Mouse (Mus musculus): ENCODE results near the gene Fzd4. TPM values are rescaled to one million over a fixed set of nuclear protein-coding genes. Genes with fewer than 3 reads are reported as not detected.

Gene Fzd4
- 9.2 and 9.7 TPM in 2 replicates for polyA plus RNA-seq (2016; fragmentation: Nextera tagmentation; extraction: Ambion mirVana)

DNA sequence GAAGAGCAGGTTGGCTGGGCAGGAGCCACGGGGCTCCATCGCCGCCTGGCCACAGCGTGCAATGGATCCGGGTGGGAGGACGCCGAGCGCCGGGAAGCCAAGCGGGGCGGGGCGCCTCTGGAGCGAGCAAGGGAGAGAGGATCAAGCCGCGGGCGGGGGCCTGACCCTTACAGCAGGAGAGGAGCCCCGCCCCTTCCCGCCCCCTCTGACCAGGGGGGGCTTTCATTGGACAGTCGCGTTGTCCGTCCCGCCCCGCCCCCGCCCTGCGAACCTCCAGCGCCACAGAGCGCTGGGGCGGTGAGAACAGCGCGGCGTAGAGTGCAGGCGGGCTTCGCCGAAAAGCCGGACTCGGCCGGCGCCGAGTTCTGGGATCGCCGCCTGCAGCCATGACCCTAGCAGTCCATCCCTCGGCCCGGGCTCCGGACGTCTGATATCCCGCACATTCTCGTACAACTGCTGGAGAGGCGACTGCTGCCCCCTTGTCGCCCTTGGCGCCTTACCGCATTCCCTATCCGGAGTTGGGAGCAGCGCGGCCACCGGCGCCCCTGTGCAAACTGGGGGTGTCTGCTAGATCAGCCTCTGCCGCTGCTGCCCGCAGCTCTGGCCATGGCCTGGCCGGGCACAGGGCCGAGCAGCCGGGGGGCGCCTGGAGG lies at the start of gene Fzd4, which contains the start of gene Tmem135:
TSS of gene Fzd4 (plus strand) at position 275 of the 653 bp plus-strand sequence.
TSS of gene Tmem135 (minus strand) at position 142 of the 653 bp plus-strand sequence.
- whole genome bisulfite sequencing, result under 1% methylated on average over 61 of the region's 62 CpGs

DNA sequence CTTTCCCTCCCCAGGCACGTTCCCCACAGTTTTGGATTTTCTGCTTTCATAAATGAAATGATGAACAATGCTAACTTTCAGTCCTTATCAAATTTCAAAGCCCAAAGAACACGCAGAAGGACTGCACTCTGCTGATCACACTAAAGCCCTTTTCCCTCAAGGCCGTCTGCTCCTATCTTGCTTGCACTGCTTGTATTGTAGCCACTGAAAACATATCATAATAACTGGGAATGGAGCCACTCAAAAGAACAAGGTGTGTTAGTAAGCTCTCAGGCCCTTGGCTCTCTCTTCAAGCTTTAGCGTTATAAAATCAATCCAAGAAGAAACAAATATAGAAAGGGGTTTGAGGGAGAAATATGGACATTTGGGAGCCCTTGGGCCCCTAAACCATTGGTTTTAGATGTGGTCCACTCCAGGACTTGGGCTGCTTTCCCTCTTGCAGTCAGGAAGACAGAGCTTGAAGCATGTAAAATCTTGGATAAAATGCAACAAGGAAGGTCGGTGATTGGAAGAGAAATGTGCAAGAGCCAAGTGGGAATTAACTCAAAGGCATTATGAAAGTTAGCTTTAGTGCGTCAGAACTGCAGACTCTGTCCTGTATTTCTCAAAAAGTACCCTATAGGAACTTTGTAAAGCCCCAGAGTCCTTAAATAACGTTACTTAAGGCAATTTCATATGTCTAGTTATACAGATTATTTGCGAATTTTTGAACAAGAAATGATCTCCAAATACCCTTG lies 48.5 kb upstream of the Fzd4 start:
- Histone ChIP-seq H3K36me3 (no peaks in the 10 kb centered on the region), H3K27ac (no peak overlapping the region), H3K27me3 (ENCODE audit: insufficient read depth, poor library complexity, severe bottlenecking) (no peaks in the 10 kb centered on the region), H3K4me3 (no peak overlapping the region), H3K4me1 (no peaks in the 10 kb centered on the region), H3K9me3 (no peaks in the 10 kb centered on the region)
- 74% methylated on average over 8 of the region's 8 CpGs for WGBS
- DNase-seq (ENCODE audit: low spot score), result no peak

More for the DNA sequence above, at the start of gene Fzd4, which contains the start of gene Tmem135:
- Histone ChIP-seq H3K27me3 (ENCODE audit: insufficient read depth, poor library complexity, severe bottlenecking) (no peaks in the 10 kb centered on the region), H3K4me1 (peaks cover 26% of the 10 kb centered on the region), H3K27ac (peak within 1 kb of the TSS; percentile 94), H3K36me3 (peaks cover 16% of the 10 kb centered on the region), H3K9me3 (no peaks in the 10 kb centered on the region), H3K4me3 (peak within 1 kb of the TSS; percentile 93)
- DNase-seq (ENCODE audit: low spot score), result peak; percentile 98

DNA sequence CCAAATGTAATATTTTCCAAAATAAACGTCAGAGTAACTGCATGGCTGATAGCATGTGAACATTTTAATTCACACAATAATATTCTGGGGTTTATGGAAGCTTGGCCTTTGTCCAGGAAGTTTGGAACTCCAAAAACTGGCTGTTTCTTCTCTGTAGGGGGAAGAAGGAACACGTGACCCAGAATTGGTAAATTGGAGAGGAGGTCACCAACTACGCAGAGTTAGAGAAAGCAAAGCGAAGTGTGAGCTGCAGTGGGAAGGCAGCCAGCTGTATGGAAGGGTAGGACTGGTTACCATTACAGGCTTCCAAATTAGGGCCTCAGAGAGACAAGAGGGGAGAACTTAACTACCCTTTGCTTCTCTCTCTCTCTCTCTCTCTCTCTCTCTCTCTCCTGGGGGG lies 47.8 kb upstream of the Fzd4 start:
- H3K4me1 ChIP-seq, result no peaks in the 10 kb centered on the region
- H3K27me3 ChIP-seq (ENCODE audit: insufficient read depth, poor library complexity, severe bottlenecking), result no peaks in the 10 kb centered on the region
- H3K36me3 ChIP-seq, result no peaks in the 10 kb centered on the region
- 82% methylated on average over 4 of the region's 4 CpGs for WGBS
- no peak for DNase-seq (ENCODE audit: low spot score)
- H3K9me3 ChIP-seq, result no peaks in the 10 kb centered on the region
- H3K27ac ChIP-seq, result no peak overlapping the region
- H3K4me3 ChIP-seq, result no peak overlapping the region

DNA sequence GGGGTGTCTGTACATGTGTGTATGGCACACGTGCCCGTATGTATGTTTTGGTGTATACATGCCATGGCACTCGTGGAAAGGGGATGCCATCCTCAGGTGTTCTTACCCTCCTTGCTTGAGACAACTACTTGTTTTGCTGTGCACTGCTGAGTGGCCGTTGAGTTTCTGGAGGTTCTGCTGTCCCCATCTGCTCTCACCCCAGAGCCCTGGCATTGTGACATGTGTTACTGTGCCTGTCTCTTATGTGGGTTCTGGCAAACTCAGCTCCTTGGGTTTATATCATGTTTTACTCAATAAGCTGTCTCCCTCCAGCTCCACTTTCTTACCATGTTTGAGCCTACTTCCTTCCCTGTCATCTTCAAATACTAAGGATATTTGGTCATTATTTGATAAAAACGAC lies 40.2 kb upstream of the Fzd4 start:
- no peak for DNase-seq (ENCODE audit: low spot score)
- WGBS, result 79% methylated on average over 5 of the region's 5 CpGs

DNA sequence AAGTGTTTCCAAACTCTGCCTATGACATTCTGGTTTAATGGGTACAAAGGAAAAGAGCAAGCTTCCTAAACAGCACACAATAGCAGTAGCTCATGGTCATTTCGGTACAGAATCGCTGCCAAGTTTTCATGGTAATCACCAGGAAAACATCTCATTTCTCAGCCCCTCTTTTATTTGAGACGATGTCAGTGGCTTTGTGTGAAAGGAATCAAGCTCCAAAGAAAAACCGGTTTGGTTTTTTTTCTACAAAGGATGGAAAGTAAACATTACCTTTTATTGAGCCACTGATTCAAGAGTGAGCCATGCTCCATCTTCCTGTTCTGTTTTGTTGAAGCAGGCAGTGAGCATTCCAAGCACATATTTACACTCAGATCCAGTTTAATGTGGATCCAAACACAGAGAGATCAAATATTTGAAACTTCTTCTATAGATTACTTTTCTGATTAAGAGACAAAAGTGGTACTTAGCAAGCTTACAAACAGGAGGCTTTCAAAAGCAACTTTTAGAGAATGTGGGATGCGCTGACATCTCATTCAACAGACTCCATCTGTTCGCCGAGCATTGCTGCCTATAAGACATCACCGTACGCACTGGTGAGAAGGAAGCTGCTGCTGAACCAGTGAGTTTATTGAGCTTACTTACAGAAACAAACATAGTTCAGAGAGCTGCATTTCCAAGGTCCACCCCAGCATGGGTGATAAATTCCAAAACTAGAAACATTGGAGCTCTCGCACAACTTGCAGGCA lies 38.8 kb upstream of the Fzd4 start:
- Histone ChIP-seq H3K27ac (peak overlapping the region; percentile 62), H3K9me3 (no peaks in the 10 kb centered on the region), H3K4me3 (no peak overlapping the region), H3K36me3 (no peaks in the 10 kb centered on the region), H3K27me3 (ENCODE audit: insufficient read depth, poor library complexity, severe bottlenecking) (no peaks in the 10 kb centered on the region), H3K4me1 (peaks cover 24% of the 10 kb centered on the region)
- 88% methylated on average over 10 of the region's 10 CpGs for WGBS
- DNase-seq (ENCODE audit: low spot score), result no peak

More for the DNA sequence above, 40.2 kb upstream of the Fzd4 start:
- Histone ChIP-seq H3K27me3 (ENCODE audit: insufficient read depth, poor library complexity, severe bottlenecking) (no peaks in the 10 kb centered on the region), H3K4me3 (no peak overlapping the region), H3K27ac (no peak overlapping the region), H3K4me1 (peaks cover 19% of the 10 kb centered on the region), H3K9me3 (no peaks in the 10 kb centered on the region), H3K36me3 (no peaks in the 10 kb centered on the region)

DNA sequence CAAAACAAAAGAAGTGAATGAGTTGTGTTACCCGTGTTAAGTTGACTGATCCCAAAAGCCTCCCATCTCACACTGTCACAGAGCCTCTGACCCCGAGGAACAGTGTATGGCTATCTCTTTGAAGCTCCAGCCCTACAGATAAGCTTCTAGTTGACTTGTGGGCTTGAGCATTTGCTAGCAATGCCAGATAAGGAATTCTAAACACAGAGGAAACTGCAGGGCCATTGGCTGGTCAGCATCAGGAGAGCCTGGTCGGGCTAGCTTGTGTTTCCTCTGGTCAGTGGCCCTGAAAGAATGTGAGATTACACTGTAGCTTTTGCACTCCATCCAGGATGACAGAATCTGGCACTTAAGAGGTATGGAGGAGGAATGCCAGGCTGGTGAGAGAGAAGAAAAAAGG lies 36.5 kb upstream of the Fzd4 start:
- Histone ChIP-seq H3K4me1 (peaks cover 40% of the 10 kb centered on the region), H3K27ac (peak overlapping the region; percentile 83), H3K4me3 (peak overlapping the region; percentile 24; the same call in 1 of the 2 replicates), H3K36me3 (no peaks in the 10 kb centered on the region), H3K9me3 (no peaks in the 10 kb centered on the region), H3K27me3 (ENCODE audit: insufficient read depth, poor library complexity, severe bottlenecking) (no peaks in the 10 kb centered on the region)
- peak; percentile 92 for DNase-seq (ENCODE audit: low spot score)
- WGBS, result 5% methylated on average over 3 of the region's 3 CpGs

DNA sequence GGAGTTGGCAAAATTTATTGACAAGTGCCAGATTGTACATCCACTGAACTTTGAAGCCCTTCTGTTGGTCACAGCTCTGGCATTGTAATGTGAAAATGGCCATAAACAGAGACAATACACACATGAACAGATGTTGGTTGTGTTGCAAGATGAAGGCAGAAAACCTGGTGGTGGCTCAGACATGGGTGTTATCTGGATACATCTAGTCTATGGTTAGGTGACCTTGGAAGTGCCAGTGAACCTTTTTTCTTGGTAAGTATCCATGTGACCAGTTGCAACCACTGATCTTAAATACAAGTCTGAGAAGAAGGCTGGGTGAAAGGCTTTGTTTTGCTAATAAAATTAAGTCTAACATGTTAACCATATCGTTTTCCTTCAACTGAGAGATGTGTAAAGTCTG lies 34.1 kb upstream of the Fzd4 start:
- H3K9me3 ChIP-seq, result no peaks in the 10 kb centered on the region
- DNase-seq (ENCODE audit: low spot score), result no peak
- no peaks in the 10 kb centered on the region for H3K36me3 ChIP-seq
- peaks cover 40% of the 10 kb centered on the region for H3K4me1 ChIP-seq
- H3K4me3 ChIP-seq, result no peak overlapping the region
- no peak overlapping the region; the same call in 1 of the 2 replicates for H3K27ac ChIP-seq
- WGBS, result 82% methylated on average over 1 of the region's 1 CpGs
- H3K27me3 ChIP-seq (ENCODE audit: insufficient read depth, poor library complexity, severe bottlenecking), result no peaks in the 10 kb centered on the region

DNA sequence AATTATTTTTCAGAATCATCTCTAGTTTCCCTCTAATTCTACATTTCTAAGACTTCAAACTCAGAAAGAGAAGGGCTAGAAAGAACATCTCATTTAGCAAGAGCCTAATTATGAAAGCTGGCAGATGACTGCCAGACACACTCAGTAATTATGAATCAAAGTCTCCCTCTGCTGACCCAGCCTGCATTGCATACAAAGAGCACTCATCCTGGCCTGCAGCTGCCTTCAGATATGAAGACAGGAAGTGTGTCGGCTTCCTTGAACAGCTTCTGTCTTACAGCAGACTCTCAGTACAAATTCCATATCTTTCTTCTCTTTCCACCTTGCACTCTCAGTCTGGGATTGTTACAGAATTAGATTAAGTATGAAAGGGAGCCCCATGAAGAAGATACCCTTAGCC lies 33.2 kb upstream of the Fzd4 start:
- no peaks in the 10 kb centered on the region for H3K27me3 ChIP-seq (ENCODE audit: insufficient read depth, poor library complexity, severe bottlenecking)
- WGBS, result 15% methylated on average over 1 of the region's 1 CpGs
- no peak for DNase-seq (ENCODE audit: low spot score)
- H3K36me3 ChIP-seq, result no peaks in the 10 kb centered on the region
- peaks cover 36% of the 10 kb centered on the region for H3K4me1 ChIP-seq
- no peak overlapping the region for H3K4me3 ChIP-seq
- no peak overlapping the region for H3K27ac ChIP-seq
- H3K9me3 ChIP-seq, result no peaks in the 10 kb centered on the region

DNA sequence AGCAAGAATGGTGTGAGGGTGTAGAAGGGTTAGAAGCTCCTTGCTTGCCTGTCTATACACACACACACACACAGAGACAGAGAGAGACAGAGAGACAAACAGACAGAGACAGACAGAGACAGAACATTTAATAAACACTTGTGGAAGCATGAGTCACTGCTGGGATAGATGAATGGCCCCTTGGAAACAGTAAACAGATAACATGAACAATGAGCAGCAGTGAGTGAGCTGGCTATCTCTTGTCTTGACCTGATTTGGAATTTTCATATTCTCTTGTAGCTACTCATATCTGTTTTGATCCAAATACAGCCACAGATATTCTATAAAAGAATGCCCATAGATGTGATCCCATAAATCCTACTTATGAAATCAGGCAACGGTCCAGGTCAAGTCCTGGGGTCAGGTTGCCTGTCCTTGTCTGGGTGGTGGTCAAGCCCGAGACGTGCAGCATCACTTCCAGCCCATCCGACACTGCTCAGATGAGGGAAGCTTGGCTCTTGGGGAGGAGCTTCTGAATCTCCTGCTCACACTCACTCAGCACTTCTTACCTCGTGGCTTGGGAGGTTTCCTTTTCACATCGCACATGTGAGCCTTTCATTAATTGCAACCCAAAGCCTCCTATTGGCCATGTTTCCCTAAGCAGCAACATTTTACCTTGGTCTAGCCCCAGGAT lies 32.4 kb upstream of the Fzd4 start:
- 34% methylated on average over 6 of the region's 6 CpGs for WGBS
- no peak for DNase-seq (ENCODE audit: low spot score)
- peaks cover 36% of the 10 kb centered on the region for H3K4me1 ChIP-seq

DNA sequence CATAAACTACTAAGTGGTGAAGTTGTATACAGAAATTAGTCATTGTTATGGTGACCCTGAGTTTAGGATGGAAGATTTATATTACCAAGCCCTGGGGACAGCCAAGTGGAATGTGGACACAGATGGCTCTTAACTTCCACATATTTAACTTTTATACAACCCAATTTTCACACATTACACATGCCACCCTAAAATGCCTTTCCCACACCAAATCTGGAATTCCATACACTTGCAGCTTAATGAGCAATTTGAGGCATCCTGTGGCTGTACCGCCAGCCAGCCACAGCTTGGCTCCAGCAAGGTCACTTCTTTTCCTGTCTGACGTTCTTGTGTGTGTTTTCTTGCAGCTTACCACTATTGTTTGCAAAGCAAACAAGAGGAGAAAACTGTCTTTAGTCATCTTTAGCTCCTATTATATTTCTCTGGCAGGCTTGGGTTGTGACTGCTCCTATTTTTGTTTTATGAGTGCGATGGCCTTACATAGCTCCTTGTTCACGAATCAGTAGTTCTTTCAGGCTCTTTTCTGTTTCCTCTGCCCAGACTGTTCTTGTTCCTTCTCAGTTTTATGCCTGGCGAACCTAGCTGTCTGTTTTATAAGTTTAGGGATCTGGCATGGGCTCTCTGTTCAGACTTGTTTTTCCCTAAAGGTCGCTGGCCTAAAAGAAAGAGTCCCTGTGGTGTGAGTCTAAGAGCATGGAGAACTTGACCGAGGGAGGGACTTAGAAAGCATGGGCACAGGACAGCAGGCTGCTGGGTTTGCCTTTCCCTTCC lies 23.0 kb upstream of the Fzd4 start:
- no peak overlapping the region for H3K27ac ChIP-seq
- no peaks in the 10 kb centered on the region for H3K9me3 ChIP-seq
- H3K4me3 ChIP-seq, result no peak overlapping the region
- H3K36me3 ChIP-seq, result no peaks in the 10 kb centered on the region
- H3K4me1 ChIP-seq, result 0 out of 2 replicates have a peak, but pooled peaks cover 9% of the 10 kb centered on the region
- WGBS, result 54% methylated on average over 7 of the region's 7 CpGs
- peak; percentile 56 for DNase-seq (ENCODE audit: low spot score)
- H3K27me3 ChIP-seq (ENCODE audit: insufficient read depth, poor library complexity, severe bottlenecking), result no peaks in the 10 kb centered on the region

More for the DNA sequence above, 32.4 kb upstream of the Fzd4 start:
- Histone ChIP-seq H3K36me3 (no peaks in the 10 kb centered on the region), H3K27ac (peak overlapping the region; percentile 42; the same call in 1 of the 2 replicates), H3K4me3 (no peak overlapping the region), H3K27me3 (ENCODE audit: insufficient read depth, poor library complexity, severe bottlenecking) (no peaks in the 10 kb centered on the region), H3K9me3 (no peaks in the 10 kb centered on the region)

DNA sequence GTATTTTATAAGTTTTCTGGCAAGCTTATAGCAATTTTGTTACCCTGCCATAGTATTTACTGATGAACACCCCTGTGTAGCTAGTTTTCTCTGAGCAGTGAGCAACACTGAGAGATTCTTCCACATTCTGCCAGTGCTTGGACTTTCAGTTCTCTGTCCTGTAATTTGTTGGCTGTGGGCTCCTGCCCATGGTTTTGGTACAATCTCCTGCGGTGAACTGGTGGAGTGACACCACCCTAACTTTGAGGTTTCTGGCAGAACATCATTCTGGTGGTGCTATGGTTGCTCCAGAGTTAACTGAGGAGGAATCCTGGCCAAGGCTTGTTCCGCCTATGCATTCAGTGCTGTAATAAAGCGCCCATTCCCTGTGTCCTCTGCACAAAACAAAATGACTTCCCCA lies 21.3 kb upstream of the Fzd4 start:
- H3K27me3 ChIP-seq (ENCODE audit: insufficient read depth, poor library complexity, severe bottlenecking), result no peaks in the 10 kb centered on the region
- no peak overlapping the region for H3K27ac ChIP-seq
- H3K4me1 ChIP-seq, result peaks cover 18% of the 10 kb centered on the region; the same call in 1 of the 2 replicates
- H3K36me3 ChIP-seq, result no peaks in the 10 kb centered on the region
- 91% methylated on average over 3 of the region's 3 CpGs for WGBS
- H3K9me3 ChIP-seq, result no peaks in the 10 kb centered on the region
- H3K4me3 ChIP-seq, result no peak overlapping the region
- DNase-seq (ENCODE audit: low spot score), result peak; percentile 7

DNA sequence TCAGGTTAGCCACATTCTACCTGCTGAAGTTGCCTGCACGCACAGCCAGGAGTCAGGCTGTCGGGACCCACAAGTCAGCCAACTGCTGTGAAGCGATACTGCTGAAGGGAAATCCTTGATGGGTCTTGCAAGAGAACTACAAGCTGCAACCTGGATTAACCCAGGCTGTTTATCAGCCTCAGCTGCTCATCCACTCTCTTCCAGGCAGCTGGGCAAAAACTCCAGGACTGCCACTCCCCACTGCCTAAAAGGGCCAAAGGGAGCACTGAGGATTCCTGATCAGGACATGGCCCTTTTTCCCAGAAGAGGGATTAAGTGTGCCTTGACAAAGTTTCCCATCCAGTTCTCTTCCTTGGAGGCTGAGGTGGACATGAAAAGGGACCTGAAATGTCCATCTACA lies 15.2 kb upstream of the Fzd4 start:
- Histone ChIP-seq H3K4me3 (no peak overlapping the region), H3K4me1 (peaks cover 21% of the 10 kb centered on the region), H3K9me3 (no peaks in the 10 kb centered on the region), H3K27me3 (ENCODE audit: insufficient read depth, poor library complexity, severe bottlenecking) (no peaks in the 10 kb centered on the region), H3K36me3 (no peaks in the 10 kb centered on the region), H3K27ac (no peak overlapping the region)
- peak; percentile 38 for DNase-seq (ENCODE audit: low spot score)
- WGBS, result 72% methylated on average over 3 of the region's 3 CpGs

Data from heart, embryonic 10.5 days (tissue).